Mouse (Mus musculus) midbrain, embryonic 16.5 days (tissue): Measurements from ENCODE around the gene Ptgis. TPM values are rescaled to one million over a fixed set of nuclear protein-coding genes. Genes with fewer than 3 reads are reported as not detected.
A peak's percentile ranks its signal among the peaks of the same experiment; 100 is the strongest.

Experiments
- ATAC-seq: fragments of 200-750 bp; cut with Nextera tagmentation; 2 replicates; pipeline ENCODE4 v1.8.0; 2017; ENCODE audit warnings: moderate TSS enrichment
- H3K27ac ChIP-seq: fragments of 300-500 bp; sonication (generic); 2 replicates; pipeline ENCODE4 v1.5.1; 2014; ENCODE audit warnings: mild to moderate bottlenecking, low read length, mixed read lengths
- H3K27me3 ChIP-seq: fragments of 300-500 bp; sonication (generic); 2 replicates; pipeline ENCODE4 v1.6.1; 2014; ENCODE audit warnings: low read depth, low read length, mixed read lengths; ENCODE audit not compliant: control insufficient read depth, insufficient read depth
- H3K36me3 ChIP-seq: fragments of 300-500 bp; sonication (generic); 2 replicates; pipeline ENCODE4 v1.6.1; 2014; ENCODE audit warnings: mild to moderate bottlenecking, low read length, moderate library complexity, mixed read lengths; ENCODE audit not compliant: control insufficient read depth, insufficient read depth
- H3K4me1 ChIP-seq: fragments of 300-500 bp; sonication (generic); 2 replicates; pipeline ENCODE4 v1.6.1; 2014; ENCODE audit warnings: mild to moderate bottlenecking, low read length, mixed read lengths; ENCODE audit not compliant: control insufficient read depth, insufficient read depth
- H3K4me2 ChIP-seq: fragments of 300-500 bp; sonication (generic); 2 replicates; pipeline ENCODE4 v1.6.1; 2014; ENCODE audit warnings: mild to moderate bottlenecking, low read length, mixed read lengths
- H3K4me3 ChIP-seq: fragments of 300-500 bp; sonication (generic); 2 replicates; pipeline ENCODE4 v1.5.1; 2014; ENCODE audit warnings: low read depth, mild to moderate bottlenecking, low read length, moderate library complexity, mixed read lengths
- H3K9ac ChIP-seq: fragments of 300-500 bp; sonication (generic); 2 replicates; pipeline ENCODE4 v1.6.1; 2014; ENCODE audit warnings: low read depth, low read length, mixed read lengths
- H3K9me3 ChIP-seq: fragments of 300-500 bp; sonication (generic); replicated peaks from 2 replicates; pipeline ENCODE4 v1.6.1; 2014; ENCODE audit warnings: mild to moderate bottlenecking, low read length, mixed read lengths; ENCODE audit not compliant: control insufficient read depth, poor library complexity, severe bottlenecking
- WGBS: fragments of 180-500 bp; shearing (Covaris S2); extraction: QIAGEN DNeasy Blood & Tissue Kit; methylation state at CpG from one replicate; pipeline ENCODE4 v1.1.7; 2014; 5-methylcytosine and 5-hydroxymethylcytosine counted together
- polyA plus RNA-seq: library from polyadenylated mRNA; unstranded; fragments of >200 nt; fragmentation: Nextera tagmentation; extraction: Ambion mirVana; gene quantifications from 2 replicates; pipeline ENCODE4 v1.2.1, GENCODE M21; 2015

Ptgis gene
- polyA plus RNA-seq, 1 experiment from 2014 or later = 3.4 TPM

- H3K4me1 ChIP-seq = peaks cover 28% of the 10 kb centered on the region
- no peak overlapping the region for H3K4me3 ChIP-seq
- H3K27me3 ChIP-seq = no peaks in the 10 kb centered on the region
- no peak for ATAC-seq
- no peaks in the 10 kb centered on the region for H3K36me3 ChIP-seq
- 0 out of 2 replicates have a peak overlapping the region, but pooled peaks have one; percentile 14 for H3K9ac ChIP-seq
- no peak overlapping the region for H3K27ac ChIP-seq
- no peak overlapping the region for H3K4me2 ChIP-seq
- WGBS = 62% methylated on average over 13 of the region's 13 CpGs
- no peaks in the 10 kb centered on the region for H3K9me3 ChIP-seq
These were observed 41.6 kb downstream of the Ptgis start for GRCm38 (mm10) chr2:167198660-167199427.

GRCm38 (mm10) chr2:167193361-167193760 lies 47.0 kb downstream of the Ptgis start:
- WGBS = 88% methylated on average over 3 of the region's 3 CpGs

GRCm38 (mm10) chr2:167190076-167190399 lies 50.4 kb downstream of the Ptgis start, which contains the start of gene Kcnb1:
Gene Kcnb1 (minus strand): TSS chr2:167190155.
- WGBS = 0% methylated on average over 41 of the region's 41 CpGs
- Histone ChIP-seq H3K4me2 (peak within 1 kb of the TSS; percentile 83), H3K4me1 (peaks cover 26% of the 10 kb centered on the region), H3K9me3 (no peaks in the 10 kb centered on the region), H3K4me3 (peak within 1 kb of the TSS; percentile 64), H3K36me3 (no peaks in the 10 kb centered on the region; the same call in 1 of the 2 replicates), H3K27ac (peak within 1 kb of the TSS; percentile 58), H3K9ac (peak within 1 kb of the TSS; percentile 75), H3K27me3 (no peaks in the 10 kb centered on the region; the same call in 1 of the 2 replicates)
- ATAC-seq = peak; percentile 83

More at GRCm38 (mm10) chr2:167193361-167193760, 47.0 kb downstream of the Ptgis start:
- Histone ChIP-seq H3K9me3 (no peaks in the 10 kb centered on the region), H3K9ac (no peak overlapping the region), H3K27ac (no peak overlapping the region), H3K4me3 (no peak overlapping the region), H3K4me1 (peaks cover 17% of the 10 kb centered on the region), H3K36me3 (no peaks in the 10 kb centered on the region; the same call in 1 of the 2 replicates), H3K4me2 (no peak overlapping the region), H3K27me3 (no peaks in the 10 kb centered on the region)
- ATAC-seq = no peak

- H3K4me1 ChIP-seq = peaks cover 26% of the 10 kb centered on the region
- no peaks in the 10 kb centered on the region for H3K9me3 ChIP-seq
These were observed 50.9 kb downstream of the Ptgis start for GRCm38 (mm10) chr2:167189291-167190075.

GRCm38 (mm10) chr2:167188315-167189207 lies 51.8 kb downstream of the Ptgis start:
- Histone ChIP-seq H3K4me3 (peak overlapping the region; percentile 64), H3K4me2 (peak overlapping the region; percentile 83), H3K27me3 (no peaks in the 10 kb centered on the region; the same call in 1 of the 2 replicates), H3K9ac (peak overlapping the region; percentile 75), H3K4me1 (peaks cover 28% of the 10 kb centered on the region), H3K9me3 (no peaks in the 10 kb centered on the region), H3K27ac (no peak overlapping the region), H3K36me3 (peaks cover under 1% of the 10 kb centered on the region; the same call in 1 of the 2 replicates)
- WGBS = 21% methylated on average over 49 of the region's 83 CpGs
- no peak for ATAC-seq

More at GRCm38 (mm10) chr2:167189291-167190075, 50.9 kb downstream of the Ptgis start:
- peak; percentile 46 for ATAC-seq
- Histone ChIP-seq H3K4me2 (peak overlapping the region; percentile 83), H3K27ac (peak overlapping the region; percentile 43), H3K36me3 (no peaks in the 10 kb centered on the region; the same call in 1 of the 2 replicates), H3K9ac (peak overlapping the region; percentile 75), H3K4me3 (peak overlapping the region; percentile 64), H3K27me3 (no peaks in the 10 kb centered on the region; the same call in 1 of the 2 replicates)
- WGBS = under 1% methylated on average over 36 of the region's 91 CpGs

- Histone ChIP-seq H3K27ac (no peak overlapping the region), H3K9me3 (no peaks in the 10 kb centered on the region; the same call in 1 of the 2 replicates), H3K9ac (no peak overlapping the region; the same call in 1 of the 2 replicates), H3K4me1 (peaks cover 28% of the 10 kb centered on the region), H3K36me3 (peaks cover 10% of the 10 kb centered on the region), H3K4me2 (peak overlapping the region; percentile 22; the same call in 1 of the 2 replicates), H3K27me3 (no peaks in the 10 kb centered on the region; the same call in 1 of the 2 replicates), H3K4me3 (no peak overlapping the region)
- 85% methylated on average over 5 of the region's 5 CpGs for WGBS
- ATAC-seq = no peak
These were observed 53.3 kb downstream of the Ptgis start for GRCm38 (mm10) chr2:167187119-167187518.

- ATAC-seq = no peak
- H3K9ac ChIP-seq = no peak overlapping the region; the same call in 1 of the 2 replicates
- H3K9me3 ChIP-seq = no peaks in the 10 kb centered on the region; the same call in 1 of the 2 replicates
- peaks cover 10% of the 10 kb centered on the region for H3K36me3 ChIP-seq
- H3K4me1 ChIP-seq = peaks cover 28% of the 10 kb centered on the region
- H3K4me2 ChIP-seq = peak overlapping the region; percentile 22; the same call in 1 of the 2 replicates
- no peaks in the 10 kb centered on the region; the same call in 1 of the 2 replicates for H3K27me3 ChIP-seq
- H3K27ac ChIP-seq = no peak overlapping the region
- H3K4me3 ChIP-seq = no peak overlapping the region
- WGBS = 45% methylated on average over 10 of the region's 10 CpGs
These were observed 53.9 kb downstream of the Ptgis start for GRCm38 (mm10) chr2:167186544-167186943.

GRCm38 (mm10) chr2:167186003-167186402 lies 54.4 kb downstream of the Ptgis start:
- Histone ChIP-seq H3K27ac (no peak overlapping the region), H3K9ac (no peak overlapping the region), H3K4me2 (no peak overlapping the region), H3K4me3 (no peak overlapping the region), H3K9me3 (no peaks in the 10 kb centered on the region; the same call in 1 of the 2 replicates), H3K4me1 (peaks cover 26% of the 10 kb centered on the region), H3K27me3 (no peaks in the 10 kb centered on the region; the same call in 1 of the 2 replicates), H3K36me3 (peaks cover 10% of the 10 kb centered on the region)
- 52% methylated on average over 13 of the region's 13 CpGs for WGBS
- ATAC-seq = no peak
